Mouse (Mus musculus) macrophage (primary cell): Measurements from ENCODE around the gene Ctc1. TPM values are rescaled to one million over a fixed set of nuclear protein-coding genes. Genes with fewer than 3 reads are reported as not detected.
A peak's percentile ranks its signal among the peaks of the same experiment; 100 is the strongest.

Source experiments
- H3K27ac ChIP-seq: fragments of 350-480 bp; formaldehyde crosslinking; 2 replicates; pipeline ENCODE4 v1.9.0; 2021
- H3K36me3 ChIP-seq: fragments of 350-480 bp; formaldehyde crosslinking; 2 replicates; pipeline ENCODE4 v1.9.0; 2021; ENCODE audit errors: inconsistent target
- H3K4me3 ChIP-seq: fragments of 350-480 bp; formaldehyde crosslinking; 2 replicates; pipeline ENCODE4 v1.9.0; 2021; ENCODE audit errors: inconsistent target
- H3K79me2 ChIP-seq: fragments of 350-480 bp; formaldehyde crosslinking; 2 replicates; pipeline ENCODE4 v1.9.0; 2021; ENCODE audit errors: inconsistent target
- WGBS: methylation state at CpG from one replicate; pipeline ENCODE4 v1.1.7; 2026; ENCODE audit warnings: inconsistent platforms; ENCODE audit not compliant: missing documents; 5-methylcytosine and 5-hydroxymethylcytosine counted together
- polyA plus RNA-seq: library from polyadenylated mRNA; stranded (reverse); fragments of 250-400 nt; gene quantifications from 3 replicates; pipeline ENCODE4 v1.2.4, GENCODE M21; 2018; ENCODE audit warnings: inconsistent platforms

Ctc1 gene
- polyA plus RNA-seq, 1 experiment from 2014 or later, result 28.9 TPM

GRCm38 (mm10) chr11:69075764-69076479, 60.2 kb downstream of the Ctc1 start:
- Histone ChIP-seq H3K36me3 (no peaks in the 10 kb centered on the region), H3K4me3 (no peak overlapping the region), H3K27ac (no peak overlapping the region), H3K79me2 (no peaks in the 10 kb centered on the region)
- WGBS, result 73% methylated on average over 6 of the region's 9 CpGs

GRCm38 (mm10) chr11:69076572-69076971, 60.9 kb downstream of the Ctc1 start:
- Histone ChIP-seq H3K36me3 (no peaks in the 10 kb centered on the region), H3K79me2 (no peaks in the 10 kb centered on the region), H3K27ac (no peak overlapping the region), H3K4me3 (no peak overlapping the region)
- 91% methylated on average over 5 of the region's 5 CpGs for WGBS

- H3K27ac ChIP-seq, result no peak overlapping the region
- no peaks in the 10 kb centered on the region for H3K79me2 ChIP-seq
- 95% methylated on average over 8 of the region's 9 CpGs for WGBS
- no peaks in the 10 kb centered on the region for H3K36me3 ChIP-seq
- H3K4me3 ChIP-seq, result no peak overlapping the region
Measured at GRCm38 (mm10) chr11:69077316-69077715, 61.6 kb downstream of the Ctc1 start.

- H3K4me3 ChIP-seq, result no peak overlapping the region
- no peaks in the 10 kb centered on the region for H3K36me3 ChIP-seq
- peak overlapping the region; percentile 25 for H3K27ac ChIP-seq
- H3K79me2 ChIP-seq, result no peaks in the 10 kb centered on the region
- WGBS, result 95% methylated on average over 6 of the region's 6 CpGs
Measured at GRCm38 (mm10) chr11:69078041-69078440, 62.3 kb downstream of the Ctc1 start.

GRCm38 (mm10) chr11:69078805-69079438, 63.2 kb downstream of the Ctc1 start:
- Histone ChIP-seq H3K36me3 (no peaks in the 10 kb centered on the region), H3K27ac (peak overlapping the region; percentile 25), H3K79me2 (no peaks in the 10 kb centered on the region), H3K4me3 (no peak overlapping the region)
- 13% methylated on average over 4 of the region's 5 CpGs for WGBS

GRCm38 (mm10) chr11:69080102-69080854, 64.6 kb downstream of the Ctc1 start:
- Histone ChIP-seq H3K79me2 (no peaks in the 10 kb centered on the region), H3K36me3 (no peaks in the 10 kb centered on the region), H3K27ac (no peak overlapping the region), H3K4me3 (no peak overlapping the region)
- 78% methylated on average over 15 of the region's 15 CpGs for WGBS

- 92% methylated on average over 8 of the region's 8 CpGs for WGBS
- Histone ChIP-seq H3K4me3 (no peak overlapping the region), H3K27ac (no peak overlapping the region), H3K79me2 (no peaks in the 10 kb centered on the region), H3K36me3 (no peaks in the 10 kb centered on the region)
Measured at GRCm38 (mm10) chr11:69080855-69081222, 65.1 kb downstream of the Ctc1 start.

GRCm38 (mm10) chr11:69081613-69082012, 65.9 kb downstream of the Ctc1 start:
- Histone ChIP-seq H3K27ac (no peak overlapping the region), H3K79me2 (no peaks in the 10 kb centered on the region), H3K36me3 (no peaks in the 10 kb centered on the region), H3K4me3 (no peak overlapping the region)
- 80% methylated on average over 7 of the region's 7 CpGs for WGBS

GRCm38 (mm10) chr11:69085608-69086007, 69.9 kb downstream of the Ctc1 start:
- Histone ChIP-seq H3K36me3 (no peaks in the 10 kb centered on the region), H3K27ac (no peak overlapping the region), H3K79me2 (peaks cover 21% of the 10 kb centered on the region), H3K4me3 (no peak overlapping the region)
- 85% methylated on average over 6 of the region's 6 CpGs for WGBS

Other genes with a start within 250 kb of the Ctc1 start
- gene Ndel1, start 144.1 kb upstream of the Ctc1 start, polyA plus RNA-seq, result 52.9 to 132 TPM (median 60.1 TPM) in 3 replicates
- not detected in 3 replicates for gene Rnf222, start 127.4 kb upstream of the Ctc1 start, polyA plus RNA-seq
- 1,656 to 2,144 TPM (median 1,836 TPM) in 3 replicates for gene Rpl26, start 114.3 kb upstream of the Ctc1 start, polyA plus RNA-seq
- gene Odf4, start 88.8 kb upstream of the Ctc1 start, polyA plus RNA-seq, result not detected in 3 replicates
- not detected in 3 replicates for gene Arhgef15, start 58.4 kb upstream of the Ctc1 start, polyA plus RNA-seq
- gene Slc25a35, start 47.8 kb upstream of the Ctc1 start, polyA plus RNA-seq, result 2.7 to 3.2 TPM (median 2.7 TPM) in 3 replicates
- gene Rangrf, start 40.7 kb upstream of the Ctc1 start, polyA plus RNA-seq, result 2.4 to 11.2 TPM (median 3.4 TPM) in 3 replicates
- gene Pfas, start 7.5 kb upstream of the Ctc1 start, polyA plus RNA-seq, result 2.4 to 12.1 TPM (median 5.6 TPM) in 3 replicates
- gene Aurkb, start 29.7 kb downstream of the Ctc1 start, polyA plus RNA-seq, result 4.2 to 8.5 TPM (median 7.3 TPM) in 3 replicates
- 11.7 to 37.1 TPM (median 15.6 TPM) in 3 replicates for gene Borcs6, start 43.8 kb downstream of the Ctc1 start, polyA plus RNA-seq
- 4.1 to 7.3 TPM (median 4.2 TPM) in 3 replicates for gene Tmem107, start 54.9 kb downstream of the Ctc1 start, polyA plus RNA-seq
- 23.6 to 47.7 TPM (median 36.7 TPM) in 3 replicates for gene Vamp2, start 72.6 kb downstream of the Ctc1 start, polyA plus RNA-seq
- gene Per1, start 79.3 kb downstream of the Ctc1 start, polyA plus RNA-seq, result 8.8 to 17.5 TPM (median 11.6 TPM) in 3 replicates
- gene Hes7, start 104.5 kb downstream of the Ctc1 start, polyA plus RNA-seq, result not detected in 3 replicates
- 0.14 to 0.29 TPM in 2 of 3 replicates, not detected in the other for gene 9130213A22Rik, start 106.7 kb downstream of the Ctc1 start, polyA plus RNA-seq
- gene Aloxe3, start 110.0 kb downstream of the Ctc1 start, polyA plus RNA-seq, result 0.19 TPM in 1 of 3 replicates, not detected in the others
- not detected in 3 replicates for gene Alox12b, start 141.1 kb downstream of the Ctc1 start, polyA plus RNA-seq
- not detected in 3 replicates for gene Alox8, start 181.9 kb downstream of the Ctc1 start, polyA plus RNA-seq
- not detected in 3 replicates for gene Gucy2e, start 221.1 kb downstream of the Ctc1 start, polyA plus RNA-seq